Mouse (Mus musculus): ENCODE data around the gene Efcab11.
A peak's percentile ranks its signal among the peaks of the same experiment; 100 is the strongest.
"Not testable (repeated sequence)": the region's sequence is repeated elsewhere in the genome, so short reads cannot be mapped to it uniquely, and the experiment has no call there.

Gene Efcab11

GRCm38 (mm10) chr12:99873443-99873842, 10.8 kb downstream of the Efcab11 start:
- DNase-seq = no peak

GRCm38 (mm10) chr12:99868821-99869220, 15.4 kb downstream of the Efcab11 start:
- no peak for DNase-seq

- no peak for DNase-seq
Observed at GRCm38 (mm10) chr12:99864613-99865012, 19.6 kb downstream of the Efcab11 start.

- no peak for DNase-seq
Observed at GRCm38 (mm10) chr12:99860981-99861380, 23.3 kb downstream of the Efcab11 start.

- DNase-seq = no peak
Observed at GRCm38 (mm10) chr12:99859391-99860100, 24.7 kb downstream of the Efcab11 start.

GRCm38 (mm10) chr12:99858664-99859063, 25.6 kb downstream of the Efcab11 start:
- DNase-seq = no peak

GRCm38 (mm10) chr12:99856011-99856410, 28.2 kb downstream of the Efcab11 start:
- DNase-seq = no peak

- DNase-seq = no peak
Observed at GRCm38 (mm10) chr12:99853323-99854258, 30.6 kb downstream of the Efcab11 start.

- DNase-seq = no peak
Observed at GRCm38 (mm10) chr12:99849996-99850395, 34.2 kb downstream of the Efcab11 start.

GRCm38 (mm10) chr12:99844951-99845350, 39.3 kb downstream of the Efcab11 start:
- DNase-seq = no peak

- peak; percentile 16 for DNase-seq
Observed at GRCm38 (mm10) chr12:99838703-99839102, 45.5 kb downstream of the Efcab11 start.

GRCm38 (mm10) chr12:99838109-99838508, 46.1 kb downstream of the Efcab11 start:
- no peak for DNase-seq

- DNase-seq = no peak
Observed at GRCm38 (mm10) chr12:99837528-99837927, 46.7 kb downstream of the Efcab11 start.

GRCm38 (mm10) chr12:99836404-99837131, 47.7 kb downstream of the Efcab11 start:
- peak; percentile 56 for DNase-seq

GRCm38 (mm10) chr12:99833476-99833875, 50.8 kb downstream of the Efcab11 start:
- DNase-seq = no peak

- no peak for DNase-seq
Observed at GRCm38 (mm10) chr12:99822591-99822990, 61.6 kb downstream of the Efcab11 start.

GRCm38 (mm10) chr12:99821309-99821934, 62.8 kb downstream of the Efcab11 start:
- DNase-seq = no peak

GRCm38 (mm10) chr12:99819186-99819974, 64.9 kb downstream of the Efcab11 start:
- no peak for DNase-seq

GRCm38 (mm10) chr12:99818006-99818405, 66.2 kb downstream of the Efcab11 start:
- DNase-seq = not testable (repeated sequence)

- DNase-seq = no peak
Observed at GRCm38 (mm10) chr12:99815244-99815643, 69.0 kb downstream of the Efcab11 start.

GRCm38 (mm10) chr12:99807891-99808290, 76.3 kb downstream of the Efcab11 start:
- DNase-seq = no peak

GRCm38 (mm10) chr12:99806741-99807140, 77.5 kb downstream of the Efcab11 start:
- DNase-seq = not testable (repeated sequence)

Measured in right cerebral cortex, postnatal 14 days (tissue).